In the genomic region with DNA sequence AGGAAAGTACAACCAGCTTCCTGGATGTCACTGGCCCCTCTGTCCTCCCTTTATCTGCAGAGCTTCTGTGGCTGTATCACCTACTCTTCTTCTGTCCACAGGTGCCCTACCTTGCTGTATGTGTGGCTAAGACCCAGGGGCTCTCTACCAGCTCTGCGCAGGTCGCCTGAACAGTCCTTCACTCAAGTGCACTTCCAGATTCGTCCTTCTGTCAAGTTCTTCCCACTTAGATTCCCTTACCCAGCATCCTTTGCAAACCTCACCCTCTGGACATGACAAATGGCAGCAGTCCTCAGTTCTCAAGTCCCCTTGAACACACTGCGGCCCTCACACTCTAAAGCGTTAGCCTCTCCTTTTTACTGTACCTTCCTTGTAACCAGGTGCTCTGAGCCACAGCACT, we compare ENCODE assay signal across 18 mouse cellular contexts.
"Had no signal": no experiment of that assay in that cellular context is flagged by ENCODE, and none has a peak within 500 bp of the region (broad histone marks: within the 10 kb centered on the region; RNA-seq: fewer than 3 reads in every experiment).

No protein-coding gene starts in this region.

- H3K9ac ChIP-seq: liver, embryonic 12.5 days; liver, embryonic 14.5 days; midbrain, embryonic 12.5 days; neural tube, embryonic 13.5 days; neural tube, embryonic 15.5 days had no signal

- H3K4me1 ChIP-seq: liver, embryonic 12.5 days; midbrain, embryonic 10.5 days; midbrain, embryonic 12.5 days; neural tube, embryonic 13.5 days; neural tube, embryonic 15.5 days had no signal

- H3K27me3 ChIP-seq: liver, embryonic 12.5 days; lung, embryonic 15.5 days; midbrain, embryonic 12.5 days; neural tube, embryonic 13.5 days; neural tube, embryonic 15.5 days had no signal

- H3K36me3 ChIP-seq: liver, embryonic 12.5 days; lung, embryonic 15.5 days; midbrain, embryonic 10.5 days had no signal

- ATAC-seq: liver, embryonic 12.5 days; midbrain, embryonic 16.5 days had no signal

- H3K9me3 ChIP-seq: liver, embryonic 12.5 days; lung, embryonic 15.5 days; midbrain, embryonic 10.5 days; midbrain, embryonic 12.5 days; neural tube, embryonic 13.5 days; neural tube, embryonic 15.5 days had no signal

- H3K27ac ChIP-seq: liver, embryonic 12.5 days; liver, embryonic 14.5 days; midbrain, embryonic 10.5 days; midbrain, embryonic 12.5 days; neural tube, embryonic 13.5 days; neural tube, embryonic 15.5 days had no signal

- H3K4me2 ChIP-seq: liver, embryonic 12.5 days; lung, embryonic 15.5 days; midbrain, embryonic 12.5 days; neural tube, embryonic 13.5 days; neural tube, embryonic 15.5 days had no signal

- H3K4me3 ChIP-seq: liver, embryonic 12.5 days; lung, embryonic 15.5 days; midbrain, embryonic 10.5 days; midbrain, embryonic 12.5 days; myocyte; neural tube, embryonic 13.5 days; neural tube, embryonic 15.5 days had no signal

- DNase-seq: midbrain, embryonic 14.5 days; retina, postnatal 1 day; right cerebral cortex, adult 18-20 months; right cerebral cortex, postnatal 25 days; right cerebral cortex, postnatal 4 days; spleen, adult 18-20 months; thymus, adult 18-20 months; thymus, postnatal 14 days; thymus, postnatal 36 days had no signal
